Mouse (Mus musculus) thymus, adult 2 months (tissue): ENCODE data around the gene Nrp1.

Experiments used
- CTCF ChIP-seq: fragments of 200-500 bp; IDR thresholded peaks from 2 replicates; pipeline ENCODE4 v1.5.1; 2012; ENCODE audit warnings: mild to moderate bottlenecking, control low read depth, low read length, moderate library complexity, borderline replicate concordance; ENCODE audit not compliant: control insufficient read depth, poor library complexity, insufficient read depth; ENCODE audit errors: extremely low read depth
- POLR2A ChIP-seq: fragments of 200-500 bp; IDR thresholded peaks from 2 replicates; pipeline ENCODE4 v1.6.1; 2012; ENCODE audit warnings: mild to moderate bottlenecking, low read length, control low read depth, moderate library complexity; ENCODE audit not compliant: control insufficient read depth, poor library complexity, insufficient read depth; ENCODE audit errors: extremely low read depth

DNA sequence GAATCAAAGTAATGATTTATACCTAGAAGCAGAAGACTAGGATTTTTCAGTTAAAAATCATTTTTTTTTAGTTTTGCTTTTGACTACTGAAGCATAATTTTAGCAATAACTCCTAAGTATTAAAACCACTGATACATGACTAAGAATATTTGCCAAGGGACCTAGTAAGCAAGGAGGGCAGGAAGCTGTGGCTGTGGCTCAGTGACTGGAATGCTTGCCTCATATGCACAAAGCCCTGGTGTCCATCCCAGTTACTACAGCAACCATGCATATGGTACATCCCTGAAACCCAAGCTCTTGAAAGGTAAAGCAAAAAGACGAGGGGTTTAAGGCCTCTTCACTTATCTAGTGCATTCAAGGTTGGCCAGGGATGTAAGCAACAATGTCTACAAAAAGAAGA lies 101.3 kb downstream of the Nrp1 start:
- TF ChIP-seq POLR2A (no peak), CTCF (no peak)
